Mouse (Mus musculus) limb, embryonic 14.5 days (tissue): Measurements from ENCODE around the gene Thap3. TPM values are rescaled to one million over a fixed set of nuclear protein-coding genes. Genes with fewer than 3 reads are reported as not detected.
A peak's percentile ranks its signal among the peaks of the same experiment; 100 is the strongest.

Experiments used
- ATAC-seq: fragments of 200-750 bp; cut with Nextera tagmentation; 2 replicates; pipeline ENCODE4 v1.8.0; 2017; ENCODE audit warnings: low read depth, moderate number of reproducible peaks, moderate TSS enrichment; ENCODE audit not compliant: low FRiP score
- DNase-seq: peaks from one replicate; pipeline ENCODE4 v3.0.0-alpha.2; 2015; ENCODE audit warnings: low spot score
- H3K27ac ChIP-seq: fragments of 300-500 bp; sonication (generic); replicated peaks from 2 replicates; pipeline ENCODE4 v1.5.1; 2014; ENCODE audit warnings: low read depth, mild to moderate bottlenecking, low read length, moderate library complexity, mixed read lengths
- H3K27me3 ChIP-seq: fragments of 300-500 bp; sonication (generic); 2 replicates; pipeline ENCODE4 v1.6.1; 2014; ENCODE audit warnings: low read length, mixed read lengths; ENCODE audit not compliant: control insufficient read depth, insufficient read depth
- H3K36me3 ChIP-seq: fragments of 300-500 bp; sonication (generic); 2 replicates; pipeline ENCODE4 v1.6.1; 2014; ENCODE audit warnings: mild to moderate bottlenecking, low read length, moderate library complexity, mixed read lengths; ENCODE audit not compliant: control insufficient read depth, insufficient read depth
- H3K4me1 ChIP-seq: fragments of 300-500 bp; sonication (generic); 2 replicates; pipeline ENCODE4 v1.6.1; 2014; ENCODE audit warnings: antibody characterized with exemption, low read length, mixed read lengths; ENCODE audit not compliant: control insufficient read depth, insufficient read depth
- H3K4me2 ChIP-seq: fragments of 300-500 bp; sonication (generic); replicated peaks from 2 replicates; pipeline ENCODE4 v1.6.1; 2014; ENCODE audit warnings: low read depth, mild to moderate bottlenecking, low read length, moderate library complexity; ENCODE audit not compliant: severe bottlenecking
- H3K4me3 ChIP-seq: fragments of 300-500 bp; sonication (generic); replicated peaks from 2 replicates; pipeline ENCODE4 v1.5.1; 2014; ENCODE audit warnings: low read length
- H3K9ac ChIP-seq: fragments of 300-500 bp; sonication (generic); 2 replicates; pipeline ENCODE4 v1.6.1; 2014; ENCODE audit warnings: mild to moderate bottlenecking, low read depth, low read length, moderate library complexity; ENCODE audit not compliant: severe bottlenecking
- H3K9me3 ChIP-seq: fragments of 300-500 bp; sonication (generic); 2 replicates; pipeline ENCODE4 v1.6.1; 2016; ENCODE audit warnings: low read length; ENCODE audit not compliant: control insufficient read depth
- POLR2A ChIP-seq: fragments of 200-500 bp; IDR thresholded peaks from 2 replicates; pipeline ENCODE4 v1.8.0; 2012; ENCODE audit warnings: inconsistent platforms, mild to moderate bottlenecking, moderate library complexity, borderline replicate concordance; ENCODE audit not compliant: insufficient read depth, insufficient read length; ENCODE audit errors: extremely low read depth
- WGBS: fragments of 180-500 bp; shearing (Covaris S2); extraction: QIAGEN DNeasy Blood & Tissue Kit; methylation state at CpG from one replicate; pipeline ENCODE4 v1.1.7; 2014; 5-methylcytosine and 5-hydroxymethylcytosine counted together
- polyA plus RNA-seq, 2 experiments: library from polyadenylated mRNA; depleted of rRNA in 1 of 2; stranded (reverse) in 1 of 2; unstranded in 1 of 2; fragments of >200 nt; fragmentation: Nextera tagmentation in 1 of 2; extraction: Ambion mirVana in 1 of 2; gene quantifications; 2 replicates each; pipeline versions ENCODE4 v1.2.1 to v1.2.3; 2012 to 2014

Thap3 gene
- polyA plus RNA-seq, 2 experiments, result 37.5 to 61.6 TPM

GRCm38 (mm10) chr4:151995371-151996172 is 6.8 kb upstream of the Thap3 start:
- Histone ChIP-seq H3K27ac (peak overlapping the region; percentile 82), H3K36me3 (peaks cover 33% of the 10 kb centered on the region), H3K4me3 (peak overlapping the region; percentile 99), H3K9me3 (no peaks in the 10 kb centered on the region), H3K27me3 (no peaks in the 10 kb centered on the region), H3K4me1 (peaks cover 16% of the 10 kb centered on the region; the same call in 1 of the 2 replicates), H3K9ac (peak overlapping the region; percentile 92), H3K4me2 (peak overlapping the region; percentile 71)
- no peak for DNase-seq
- 0 out of 2 replicates have a peak, but pooled peaks have one; percentile 54 for TF ChIP-seq POLR2A
- ATAC-seq, result no peak
- WGBS, result 0% methylated on average over 29 of the region's 111 CpGs

GRCm38 (mm10) chr4:151994228-151995171 is 5.7 kb upstream of the Thap3 start:
- TF ChIP-seq POLR2A, result no peak
- Histone ChIP-seq H3K27ac (peak overlapping the region; percentile 82), H3K9ac (peak overlapping the region; percentile 92), H3K9me3 (no peaks in the 10 kb centered on the region), H3K4me2 (peak overlapping the region; percentile 71), H3K36me3 (peaks cover 43% of the 10 kb centered on the region), H3K4me1 (peaks cover 16% of the 10 kb centered on the region; the same call in 1 of the 2 replicates), H3K27me3 (no peaks in the 10 kb centered on the region), H3K4me3 (peak overlapping the region; percentile 99)
- DNase-seq, result no peak
- 1% methylated on average over 55 of the region's 61 CpGs for WGBS
- no peak for ATAC-seq

- no peak for ATAC-seq
- H3K4me1 ChIP-seq, result peaks cover 16% of the 10 kb centered on the region; the same call in 1 of the 2 replicates
Measured at GRCm38 (mm10) chr4:151993035-151993434, 4.2 kb upstream of the Thap3 start.

GRCm38 (mm10) chr4:151992091-151992490 is 3.3 kb upstream of the Thap3 start:
- 88% methylated on average over 9 of the region's 9 CpGs for WGBS
- TF ChIP-seq POLR2A, result no peak
- DNase-seq (no peak), ATAC-seq (no peak)
- Histone ChIP-seq H3K9ac (no peak overlapping the region), H3K4me1 (peaks cover 12% of the 10 kb centered on the region; the same call in 1 of the 2 replicates), H3K9me3 (no peaks in the 10 kb centered on the region), H3K4me3 (no peak overlapping the region), H3K4me2 (no peak overlapping the region), H3K36me3 (peaks cover 46% of the 10 kb centered on the region), H3K27me3 (no peaks in the 10 kb centered on the region), H3K27ac (no peak overlapping the region)

More at GRCm38 (mm10) chr4:151993035-151993434, 4.2 kb upstream of the Thap3 start:
- Histone ChIP-seq H3K27ac (no peak overlapping the region), H3K4me3 (no peak overlapping the region), H3K9me3 (no peaks in the 10 kb centered on the region), H3K9ac (no peak overlapping the region), H3K4me2 (no peak overlapping the region), H3K27me3 (no peaks in the 10 kb centered on the region), H3K36me3 (peaks cover 46% of the 10 kb centered on the region)
- WGBS, result 80% methylated on average over 6 of the region's 6 CpGs
- no peak for DNase-seq
- no peak for TF ChIP-seq POLR2A

GRCm38 (mm10) chr4:151989110-151989488 is 302 bp upstream of the Thap3 start:
- 31% methylated on average over 6 of the region's 6 CpGs for WGBS

More at GRCm38 (mm10) chr4:151989110-151989488, 302 bp upstream of the Thap3 start:
- Histone ChIP-seq H3K4me2 (peak overlapping the region; percentile 84; the same call in 1 of the 2 replicates), H3K9ac (no peak overlapping the region), H3K27ac (no peak overlapping the region), H3K4me3 (peak overlapping the region; percentile 92), H3K27me3 (no peaks in the 10 kb centered on the region), H3K9me3 (no peaks in the 10 kb centered on the region), H3K36me3 (peaks cover 55% of the 10 kb centered on the region), H3K4me1 (peaks cover 12% of the 10 kb centered on the region; the same call in 1 of the 2 replicates)
- TF ChIP-seq POLR2A, result no peak
- DNase-seq, result no peak
- 0 out of 2 replicates have a peak, but pooled peaks have one; percentile 3 for ATAC-seq
